Mouse (Mus musculus) MEL (cell line): ENCODE data around the gene Pcgf2. TPM values are rescaled to one million over a fixed set of nuclear protein-coding genes. Genes with fewer than 3 reads are reported as not detected.
A peak's percentile ranks its signal among the peaks of the same experiment; 100 is the strongest.

Experiments
- DNase-seq: peaks from one replicate; pipeline ENCODE4 v3.0.0; 2011; ENCODE audit warnings: low read depth, low spot score
- H3K27ac ChIP-seq: 2 replicates; pipeline ENCODE4 v1.5.1; 2012; ENCODE audit warnings: low read depth, mild to moderate bottlenecking, control low read depth, low read length, moderate library complexity; ENCODE audit not compliant: control insufficient read depth
- H3K27me3 ChIP-seq, 2 experiments: fragments of 150-350 bp in 1 of 2; sonication (generic) in 1 of 2; 2 replicates each; pipeline ENCODE4 v1.6.1; 2012; ENCODE audit warnings: low read length in 2 of 2, mild to moderate bottlenecking in 2 of 2, improper control_type of control experiment in 1 of 2, moderate library complexity in 1 of 2; ENCODE audit not compliant: insufficient read depth in 2 of 2, control insufficient read depth in 1 of 2
- H3K36me3 ChIP-seq, 2 experiments: 2 replicates each; pipeline ENCODE4 v1.6.1; 2012 to 2014; ENCODE audit warnings: low read length in 2 of 2, improper control_type of control experiment in 1 of 2, inconsistent platforms in 1 of 2, mild to moderate bottlenecking in 1 of 2; ENCODE audit not compliant: insufficient read depth in 2 of 2, control insufficient read depth in 1 of 2
- H3K4me1 ChIP-seq, 2 experiments: fragments of 150-350 bp in 1 of 2; sonication (generic) in 1 of 2; 2 replicates each; pipeline ENCODE4 v1.6.1; 2012; ENCODE audit warnings: low read length in 2 of 2, improper control_type of control experiment in 1 of 2, mild to moderate bottlenecking in 1 of 2; ENCODE audit not compliant: insufficient read depth in 2 of 2, control insufficient read depth in 1 of 2
- H3K4me3 ChIP-seq, 2 experiments: fragments of 150-350 bp in 1 of 2; sonication (generic) in 1 of 2; 2 replicates each; pipeline ENCODE4 v1.5.1; 2012; ENCODE audit warnings: low read depth in 2 of 2, low read length in 2 of 2, mild to moderate bottlenecking in 2 of 2, moderate library complexity in 2 of 2, control low read depth in 1 of 2, improper control_type of control experiment in 1 of 2; ENCODE audit not compliant: control insufficient read depth in 1 of 2, insufficient read depth in 1 of 2
- H3K79me2 ChIP-seq: 2 replicates; pipeline ENCODE4 v1.6.1; 2012; ENCODE audit warnings: mild to moderate bottlenecking, low read length, moderate library complexity; ENCODE audit not compliant: control insufficient read depth, poor library complexity, insufficient read depth
- H3K9ac ChIP-seq: 2 replicates; pipeline ENCODE4 v1.6.1; 2012; ENCODE audit warnings: low read depth, mild to moderate bottlenecking, control low read depth, low read length, moderate library complexity; ENCODE audit not compliant: control insufficient read depth, poor library complexity, severe bottlenecking
- H3K9me3 ChIP-seq: fragments of 150-350 bp; sonication (generic); replicated peaks from 2 replicates; pipeline ENCODE4 v1.6.1; 2012; ENCODE audit warnings: mild to moderate bottlenecking, low read length, improper control_type of control experiment, moderate library complexity; ENCODE audit not compliant: insufficient read depth
- BHLHE40 ChIP-seq: IDR thresholded peaks from 2 replicates; pipeline ENCODE4 v1.6.1; 2012; ENCODE audit warnings: low read depth, mild to moderate bottlenecking, inconsistent platforms, low read length, improper control_type of control experiment, borderline replicate concordance
- CTCF ChIP-seq, 3 experiments: IDR thresholded peaks in 2 of 3; conservative IDR thresholded peaks in 1 of 3; 2 replicates each; pipeline ENCODE4 v1.5.1; 2011 to 2012; ENCODE audit warnings: low read length in 3 of 3, low read depth in 2 of 3, mild to moderate bottlenecking in 2 of 3, improper control_type of control experiment in 1 of 3, inconsistent platforms in 1 of 3, mixed read lengths in 1 of 3, moderate library complexity in 1 of 3; ENCODE audit not compliant: control insufficient read depth in 1 of 3, insufficient read depth in 1 of 3, poor library complexity in 1 of 3, severe bottlenecking in 1 of 3
- ELF1 ChIP-seq: IDR thresholded peaks from 2 replicates; pipeline ENCODE4 v1.6.1; 2014; ENCODE audit warnings: low read depth, mild to moderate bottlenecking, inconsistent platforms, low read length, improper control_type of control experiment, moderate library complexity
- ETS1 ChIP-seq: IDR thresholded peaks from 2 replicates; pipeline ENCODE4 v1.6.1; 2012; ENCODE audit warnings: low read depth, mild to moderate bottlenecking, inconsistent platforms, low read length, improper control_type of control experiment, moderate library complexity
- JUND ChIP-seq: IDR thresholded peaks from 2 replicates; pipeline ENCODE4 v1.6.1; 2011; ENCODE audit warnings: low read depth, mild to moderate bottlenecking, improper control_type of control experiment, low read length
- KAT2A ChIP-seq: conservative IDR thresholded peaks from 2 replicates; pipeline ENCODE4 v1.6.1; 2012; ENCODE audit warnings: low read depth, low read length, improper control_type of control experiment, inconsistent platforms
- MAFK ChIP-seq: IDR thresholded peaks from 2 replicates; pipeline ENCODE4 v1.6.1; 2011; ENCODE audit warnings: low read depth, mild to moderate bottlenecking, low read length, improper control_type of control experiment, borderline replicate concordance
- MAZ ChIP-seq: IDR thresholded peaks from 2 replicates; pipeline ENCODE4 v1.6.1; 2012; ENCODE audit warnings: low read depth, mild to moderate bottlenecking, inconsistent platforms, low read length, improper control_type of control experiment
- MXI1 ChIP-seq: IDR thresholded peaks from 2 replicates; pipeline ENCODE4 v1.6.1; 2011; ENCODE audit warnings: mild to moderate bottlenecking, low read depth, low read length, improper control_type of control experiment
- MYC ChIP-seq: IDR thresholded peaks from 2 replicates; pipeline ENCODE4 v1.6.1; 2011; ENCODE audit warnings: low read depth, mild to moderate bottlenecking, low read length, improper control_type of control experiment, moderate library complexity
- POLR2A ChIP-seq, 2 experiments: IDR thresholded peaks; 2 replicates each; pipeline ENCODE4 v1.6.1; 2011 to 2012; ENCODE audit warnings: low read length in 2 of 2, mild to moderate bottlenecking in 2 of 2, control low read depth in 1 of 2, improper control_type of control experiment in 1 of 2, low read depth in 1 of 2, moderate library complexity in 1 of 2; ENCODE audit not compliant: control insufficient read depth in 1 of 2, insufficient read depth in 1 of 2, poor library complexity in 1 of 2
- POLR2AphosphoS2 ChIP-seq: IDR thresholded peaks from 2 replicates; pipeline ENCODE4 v1.6.1; 2011; ENCODE audit warnings: low read length, improper control_type of control experiment
- POLR2AphosphoS5 ChIP-seq: IDR thresholded peaks from 2 replicates; pipeline ENCODE4 v1.6.1; 2012; ENCODE audit warnings: low read depth, borderline replicate concordance, mild to moderate bottlenecking, inconsistent platforms, low read length, moderate library complexity, mixed read lengths
- RAD21 ChIP-seq: IDR thresholded peaks from 2 replicates; pipeline ENCODE4 v1.6.1; 2011; ENCODE audit warnings: mild to moderate bottlenecking, low read depth, low read length, improper control_type of control experiment
- RCOR1 ChIP-seq: IDR thresholded peaks from 2 replicates; pipeline ENCODE4 v1.6.1; 2012; ENCODE audit warnings: low read depth, mild to moderate bottlenecking, inconsistent platforms, low read length, improper control_type of control experiment
- SMC3 ChIP-seq: IDR thresholded peaks from 2 replicates; pipeline ENCODE4 v1.6.1; 2011; ENCODE audit warnings: low read depth, low read length, improper control_type of control experiment
- TAL1 ChIP-seq: IDR thresholded peaks from 2 replicates; pipeline ENCODE4 v1.6.1; 2012; ENCODE audit warnings: mild to moderate bottlenecking, inconsistent platforms, low read length, moderate library complexity, mixed read lengths
- TBP ChIP-seq: IDR thresholded peaks from 2 replicates; pipeline ENCODE4 v1.8.0; 2011; ENCODE audit warnings: low read depth, low read length, improper control_type of control experiment
- TCF12 ChIP-seq: IDR thresholded peaks from 2 replicates; pipeline ENCODE4 v1.6.1; 2014; ENCODE audit warnings: low read depth, mild to moderate bottlenecking, inconsistent platforms, low read length, improper control_type of control experiment, moderate library complexity
- UBTF ChIP-seq: IDR thresholded peaks from 2 replicates; pipeline ENCODE4 v1.6.1; 2012; ENCODE audit warnings: low read depth, mild to moderate bottlenecking, inconsistent platforms, low read length, improper control_type of control experiment, moderate library complexity, borderline replicate concordance; ENCODE audit not compliant: insufficient read depth
- ZMIZ1 ChIP-seq: IDR thresholded peaks from 2 replicates; pipeline ENCODE4 v1.6.1; 2012; ENCODE audit warnings: low read depth, mild to moderate bottlenecking, inconsistent platforms, low read length, improper control_type of control experiment, moderate library complexity
- ZNF384 ChIP-seq: IDR thresholded peaks from 2 replicates; pipeline ENCODE4 v1.6.1; 2012; ENCODE audit warnings: low read depth, mild to moderate bottlenecking, inconsistent platforms, low read length, improper control_type of control experiment
- polyA plus RNA-seq, 2 experiments: library from polyadenylated mRNA; stranded (reverse) in 1 of 2; unstranded in 1 of 2; fragments of >175 nt in 1 of 2; fragments of >200 nt in 1 of 2; gene quantifications; 2 replicates each; pipeline versions ENCODE4 v1.2.1 to v1.2.4; 2012; ENCODE audit warnings: low replicate concordance in 2 of 2, low read depth in 1 of 2; ENCODE audit not compliant: insufficient read length in 2 of 2, insufficient read depth in 1 of 2, missing spikeins in 1 of 2
- total RNA-seq: library from RNA; depleted of rRNA; stranded (reverse); fragments of 300-350 nt; gene quantifications from 2 replicates; pipeline ENCODE4 v1.2.3, GENCODE M21; 2012

The Pcgf2 gene
- total and polyA plus RNA-seq, 3 experiments = 12.3 to 38.7 TPM; not detected in 1

DNA sequence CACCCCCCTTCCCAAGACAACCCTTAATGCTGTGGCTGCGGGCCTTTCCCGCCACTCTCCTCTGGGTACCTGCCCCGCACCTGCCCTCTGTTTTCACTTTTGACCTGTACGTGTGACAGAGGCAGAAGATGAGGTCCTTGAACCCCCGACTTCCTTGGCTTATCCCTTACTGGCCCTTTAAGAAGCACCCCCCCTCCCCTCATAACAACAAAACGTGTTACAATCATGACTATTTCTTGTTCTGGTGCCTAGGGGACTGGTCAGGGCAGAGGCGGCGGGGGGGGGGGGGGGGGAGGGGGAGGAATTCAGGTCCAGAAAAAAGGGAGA lies 36.0 kb downstream of the Pcgf2 start:
- Histone ChIP-seq H3K4me3 (peak overlapping the region; percentile 53 to 85), H3K27me3 (no peaks in the 10 kb centered on the region), H3K4me1 (peaks cover 8 to 15% of the 10 kb centered on the region in 2 experiments), H3K36me3 (peaks cover 0 to 3% of the 10 kb centered on the region in 2 experiments; a peak in 2 of 4 replicates), H3K9ac (no peak overlapping the region), H3K9me3 (no peaks in the 10 kb centered on the region), H3K27ac (no peak overlapping the region), H3K79me2 (peaks cover 11% of the 10 kb centered on the region)
- no peak for TF ChIP-seq MXI1
- peak; percentile 32 for DNase-seq

GRCm38 (mm10) chr11:97663528-97664338 lies 36.6 kb downstream of the Pcgf2 start:
- peaks cover 8 to 21% of the 10 kb centered on the region in 2 experiments for H3K4me1 ChIP-seq
- H3K27ac ChIP-seq = no peak overlapping the region
- no peaks in the 10 kb centered on the region for H3K9me3 ChIP-seq
- H3K79me2 ChIP-seq = peaks cover 11% of the 10 kb centered on the region
- peak; percentile 31 for DNase-seq
- no peak for TF ChIP-seq ZNF384
- no peak for TF ChIP-seq MYC
- TF ChIP-seq MAZ = peak; percentile 46; the same call in 1 of the 2 replicates
- TF ChIP-seq POLR2A (IDR thresholded peaks at IDR 0.05; ENCODE audit: control insufficient read depth in 1 of 2, insufficient read depth in 1 of 2, low read depth in 1 of 2, low read length in 2 of 2, poor library complexity in 1 of 2) = peak in 1 of 2 experiments; percentile 6; a peak in 1 of 4 replicates
- peak; percentile 44; the same call in 1 of the 2 replicates for TF ChIP-seq BHLHE40
- no peak for TF ChIP-seq CTCF (IDR thresholded peaks at IDR 0.05 in 2 of 3, conservative IDR thresholded peaks at IDR 0.05 in 1 of 3; ENCODE audit: control insufficient read depth in 1 of 3, insufficient read depth in 1 of 3, low read depth in 2 of 3, low read length in 3 of 3, poor library complexity in 1 of 3, severe bottlenecking in 1 of 3)
- no peak for TF ChIP-seq UBTF
- TF ChIP-seq TBP = no peak
- TF ChIP-seq, all 39 proteins: peak for 3
- H3K4me3 ChIP-seq = peak overlapping the region; percentile 66 to 85
- H3K36me3 ChIP-seq = peaks cover 0 to 7% of the 10 kb centered on the region in 2 experiments; a peak in 2 of 4 replicates
- H3K9ac ChIP-seq = peak overlapping the region; percentile 66
- no peaks in the 10 kb centered on the region for H3K27me3 ChIP-seq

DNA sequence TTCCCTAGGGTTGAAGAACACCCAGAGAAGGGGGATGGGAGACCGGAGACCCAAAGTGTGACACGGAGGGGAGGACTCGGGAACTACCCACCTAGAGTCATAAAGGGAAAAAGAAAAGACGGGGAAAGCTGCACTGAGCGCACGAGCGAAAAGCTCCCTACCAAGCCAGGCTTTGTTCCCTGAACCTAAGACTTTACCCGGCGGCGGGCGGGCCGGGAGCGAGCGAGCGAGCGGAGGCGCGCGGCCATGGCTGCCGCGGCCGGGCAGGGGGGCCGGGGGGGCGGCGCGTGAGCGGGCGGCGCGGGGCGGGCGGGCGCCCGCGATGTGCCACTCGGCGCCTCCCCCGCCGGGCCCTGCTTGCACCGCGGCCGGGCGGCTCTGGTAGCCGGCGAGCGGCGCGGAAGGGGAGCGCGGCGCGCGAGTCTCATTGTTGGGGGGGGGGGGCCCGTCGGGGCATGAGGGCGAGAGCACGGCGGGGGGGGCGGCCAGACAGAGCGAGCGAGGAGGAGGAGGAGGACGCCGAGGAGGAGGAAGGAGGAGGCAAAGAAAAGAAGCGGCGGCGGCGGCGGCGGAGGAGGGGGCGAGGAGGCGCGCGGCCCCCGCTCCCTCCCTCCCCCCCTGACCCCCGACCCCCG lies 37.3 kb downstream of the Pcgf2 start, which contains the start of gene Mllt6:
TSS of gene Mllt6 (plus strand) at position 522 of the 635 bp plus-strand sequence.
- no peaks in the 10 kb centered on the region for H3K27me3 ChIP-seq
- H3K9ac ChIP-seq = peak within 1 kb of the TSS; percentile 66
- TF ChIP-seq TAL1 = no peak
- TF ChIP-seq RCOR1 = no peak
- TF ChIP-seq UBTF = no peak
- no peak for TF ChIP-seq KAT2A
- TF ChIP-seq BHLHE40 = no peak; the same call in 1 of the 2 replicates
- no peak for TF ChIP-seq SMC3
- no peak for TF ChIP-seq RAD21
- TF ChIP-seq POLR2A (IDR thresholded peaks at IDR 0.05; ENCODE audit: control insufficient read depth in 1 of 2, insufficient read depth in 1 of 2, low read depth in 1 of 2, low read length in 2 of 2, poor library complexity in 1 of 2) = peak in 1 of 2 experiments; percentile 20; a peak in 2 of 4 replicates
- no peak for TF ChIP-seq ZMIZ1
- TF ChIP-seq MXI1 = peak; percentile 12; the same call in 1 of the 2 replicates
- no peak for TF ChIP-seq JUND
- TF ChIP-seq MAFK = no peak
- no peak for TF ChIP-seq POLR2AphosphoS2
- no peak for TF ChIP-seq POLR2AphosphoS5
- peak; percentile 86 for TF ChIP-seq MAZ
- TF ChIP-seq TCF12 = no peak
- TF ChIP-seq ELF1 = 0 out of 2 replicates have a peak, but pooled peaks have one; percentile 39
- TF ChIP-seq ETS1 = 0 out of 2 replicates have a peak, but pooled peaks have one; percentile 28

More for the DNA sequence above, 37.3 kb downstream of the Pcgf2 start, which contains the start of gene Mllt6:
- peak within 1 kb of the TSS; percentile 66 to 85 for H3K4me3 ChIP-seq
- peaks cover 11% of the 10 kb centered on the region for H3K79me2 ChIP-seq
- DNase-seq = peak; percentile 86
- H3K36me3 ChIP-seq = peaks cover 0 to 7% of the 10 kb centered on the region in 2 experiments; a peak in 2 of 4 replicates
- H3K4me1 ChIP-seq = peaks cover 8 to 22% of the 10 kb centered on the region in 2 experiments
- peak within 1 kb of the TSS; percentile 6; the same call in 1 of the 2 replicates for H3K27ac ChIP-seq
- H3K9me3 ChIP-seq = no peaks in the 10 kb centered on the region
